Mouse (Mus musculus) layer of hippocampus, adult 18-20 months (tissue): Measurements from ENCODE around the gene Rora. TPM values are rescaled to one million over a fixed set of nuclear protein-coding genes. Genes with fewer than 3 reads are reported as not detected.

Experiments
- DNase-seq, 2 experiments: peaks; one replicate each; pipeline ENCODE4 v3.0.0; 2022; ENCODE audit warnings: low spot score in 2 of 2
- total RNA-seq, 2 experiments: library from RNA; stranded (reverse); gene quantifications; 2 replicates each; pipeline ENCODE4 v1.2.3; 2021

Gene Rora
- total RNA-seq, 2 experiments from 2014 or later = 30.2 to 35.5 TPM

GRCm38 (mm10) chr9:69125011-69125786 lies 471.6 kb downstream of the Rora start:
- peak; percentile 47 to 75 for DNase-seq

GRCm38 (mm10) chr9:69125787-69126161 lies 472.2 kb downstream of the Rora start:
- DNase-seq = no peak

- no peak for DNase-seq
Observed at GRCm38 (mm10) chr9:69126595-69126994, 473.0 kb downstream of the Rora start.

DNA sequence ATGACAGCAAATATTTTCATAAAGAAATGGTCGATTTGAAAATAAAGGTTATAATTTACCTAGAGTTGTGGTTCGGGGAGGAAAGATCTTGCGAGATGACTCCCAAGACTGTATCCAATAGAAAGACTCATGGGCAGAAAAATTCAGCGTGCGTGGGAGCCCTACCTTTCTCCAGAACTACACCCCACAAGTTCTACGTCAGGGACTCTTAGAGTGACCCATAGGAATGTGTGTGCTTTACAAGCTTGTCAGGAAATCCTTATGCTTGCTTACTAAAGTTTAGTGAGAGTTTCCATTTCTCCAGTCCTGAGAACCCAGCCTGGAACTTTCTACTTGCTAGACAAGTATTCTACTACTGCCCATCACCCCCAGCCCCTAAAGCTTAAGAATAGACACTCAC lies 474.7 kb downstream of the Rora start:
- DNase-seq = no peak

GRCm38 (mm10) chr9:69132995-69133394 lies 479.4 kb downstream of the Rora start:
- DNase-seq = no peak

DNA sequence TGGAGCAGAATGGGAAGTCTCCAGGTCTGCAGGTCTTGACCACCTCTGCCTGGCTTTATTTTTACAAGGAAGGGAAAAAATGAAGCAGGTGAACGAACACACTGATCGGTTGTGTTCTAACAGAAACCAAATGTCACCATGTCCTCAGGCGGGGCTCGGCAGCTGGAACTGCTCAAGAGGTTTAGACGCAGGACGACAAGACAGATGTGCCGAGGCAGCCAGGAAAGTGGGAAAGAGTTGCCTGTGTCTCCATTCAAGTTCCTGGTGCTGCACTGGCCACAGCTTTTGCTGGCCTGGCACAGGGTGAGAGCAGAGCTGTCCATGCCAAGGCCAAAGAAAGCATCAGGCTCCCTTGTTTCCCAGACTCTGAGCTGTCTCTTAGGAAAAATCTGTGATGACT lies 480.1 kb downstream of the Rora start:
- no peak for DNase-seq

- DNase-seq = no peak
Observed at GRCm38 (mm10) chr9:69134604-69135003, 481.0 kb downstream of the Rora start.

- no peak for DNase-seq
Observed at GRCm38 (mm10) chr9:69136821-69137220, 483.2 kb downstream of the Rora start.

- DNase-seq = no peak
Observed at GRCm38 (mm10) chr9:69137398-69137797, 483.8 kb downstream of the Rora start.

DNA sequence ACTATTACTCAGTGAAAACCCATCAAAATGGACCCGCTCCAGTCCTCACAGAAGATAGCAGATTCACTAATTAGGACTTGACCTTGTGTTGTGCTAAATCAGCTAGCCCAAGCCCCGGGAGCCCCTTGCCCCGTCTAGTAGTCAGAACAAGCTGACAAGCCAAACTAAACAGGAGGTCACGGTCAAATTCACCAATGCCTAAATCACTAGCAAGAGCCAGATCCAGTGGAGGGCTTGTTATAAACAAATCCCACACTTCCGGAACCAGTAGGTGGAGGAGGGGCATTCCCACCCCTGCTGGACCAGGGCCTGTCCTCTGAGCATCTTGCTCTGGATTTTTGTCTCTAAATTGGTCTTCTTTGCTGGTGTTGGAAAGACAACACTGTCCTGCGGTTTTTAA lies 486.6 kb downstream of the Rora start:
- no peak for DNase-seq

- no peak for DNase-seq
Observed at GRCm38 (mm10) chr9:69141859-69142258, 488.3 kb downstream of the Rora start.

GRCm38 (mm10) chr9:69146937-69147336 lies 493.4 kb downstream of the Rora start:
- DNase-seq = no peak

DNA sequence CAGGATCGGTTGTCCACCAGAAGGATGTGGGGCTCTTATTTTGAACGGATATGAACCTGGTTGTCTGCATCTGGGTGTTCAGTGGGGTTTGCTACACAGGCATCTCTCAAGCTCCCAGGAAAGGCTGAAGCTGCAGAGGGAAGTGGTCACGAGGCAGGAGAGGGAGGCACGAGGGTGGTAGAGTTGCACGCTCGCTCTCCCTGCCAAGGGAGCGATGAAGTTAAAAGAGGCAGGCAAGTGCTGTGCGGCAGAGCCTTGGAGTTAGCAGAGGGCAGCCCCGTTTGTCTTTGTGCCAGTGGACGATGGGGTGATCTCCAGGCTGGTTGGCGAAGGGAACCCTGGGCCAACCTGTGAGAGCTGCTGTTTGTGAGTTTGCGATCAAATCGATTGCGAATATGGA lies 496.6 kb downstream of the Rora start:
- no peak for DNase-seq

DNA sequence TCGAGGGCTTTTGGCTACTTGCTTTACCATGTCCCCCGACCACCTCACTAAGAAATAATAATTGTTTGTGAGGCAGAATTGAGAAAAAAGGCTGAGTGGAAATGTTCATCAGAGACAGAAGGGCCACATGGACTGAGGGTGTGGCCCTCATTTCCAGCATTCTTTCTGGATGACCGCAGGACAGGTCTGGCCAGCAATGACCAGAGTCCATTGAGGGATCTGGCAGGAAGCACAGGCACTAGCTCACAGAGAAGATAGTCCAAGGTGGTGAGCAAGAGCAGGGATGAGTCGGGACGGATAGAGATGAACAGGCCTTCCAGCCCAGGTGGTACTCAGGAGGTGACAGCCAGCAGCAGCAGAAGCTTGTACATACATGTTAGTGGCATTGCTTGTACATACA lies 501.1 kb downstream of the Rora start:
- DNase-seq = no peak

GRCm38 (mm10) chr9:69155836-69156595 lies 502.4 kb downstream of the Rora start:
- DNase-seq = no peak

- DNase-seq = no peak
Observed at GRCm38 (mm10) chr9:69160818-69161217, 507.2 kb downstream of the Rora start.

- no peak for DNase-seq
Observed at GRCm38 (mm10) chr9:69164653-69165052, 511.1 kb downstream of the Rora start.

- DNase-seq = no peak
Observed at GRCm38 (mm10) chr9:69165096-69165836, 511.7 kb downstream of the Rora start.

DNA sequence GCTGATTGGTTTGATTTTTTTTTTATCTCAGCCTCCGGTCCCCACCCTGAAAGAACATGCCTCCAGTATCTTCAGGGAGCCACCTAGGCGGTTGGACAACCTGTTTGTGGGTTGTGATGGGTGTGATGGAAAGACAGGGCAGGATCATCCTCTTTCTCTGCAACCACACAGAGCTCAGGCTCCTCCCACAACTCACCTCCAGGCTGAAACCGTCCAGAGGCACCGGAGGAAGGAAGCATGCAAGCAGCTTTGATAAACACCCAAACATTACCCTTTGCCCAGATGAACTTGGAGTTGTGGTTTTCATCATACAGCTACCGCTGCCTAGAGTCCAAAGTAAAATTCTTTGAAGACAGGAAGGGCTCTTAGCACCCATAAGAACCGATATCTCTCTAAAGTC lies 520.5 kb downstream of the Rora start:
- no peak for DNase-seq

DNA sequence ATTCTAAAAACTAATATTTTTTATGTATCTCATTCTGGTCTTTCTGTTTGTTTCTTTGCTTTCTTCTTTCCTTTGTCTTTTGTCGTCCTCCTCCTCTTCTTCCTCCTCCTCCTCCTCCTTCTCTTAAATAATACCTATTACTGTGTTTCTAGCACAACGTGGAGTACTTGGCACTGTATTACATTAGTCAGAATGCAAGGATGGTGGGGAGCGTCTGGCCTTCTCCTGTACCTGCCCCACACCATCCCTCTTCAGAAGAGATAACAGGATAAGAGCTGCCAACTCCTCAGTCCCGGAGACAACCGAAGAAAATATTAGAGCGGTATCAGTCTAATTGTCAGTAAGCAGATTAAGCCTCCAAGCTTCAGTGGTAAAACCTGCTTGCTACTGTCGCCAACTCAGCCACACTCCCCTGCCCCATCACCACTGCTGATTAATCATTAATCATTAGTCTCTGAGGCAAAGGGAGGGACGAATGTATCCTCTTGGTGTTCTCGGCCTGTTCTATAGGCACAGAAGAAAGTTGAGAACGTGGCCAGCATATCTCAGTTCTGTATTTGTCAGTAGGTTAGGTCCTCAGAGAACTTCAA lies 521.0 kb downstream of the Rora start:
- DNase-seq = no peak

- DNase-seq = no peak
Observed at GRCm38 (mm10) chr9:69176988-69177387, 523.4 kb downstream of the Rora start.

GRCm38 (mm10) chr9:69179224-69179623 lies 525.6 kb downstream of the Rora start:
- no peak for DNase-seq
